Mouse (Mus musculus): ENCODE measurements around the gene Crim1.

GRCm38 (mm10) chr17:78208805-78209204, 8.8 kb downstream of the Crim1 start:
- no peak for TF ChIP-seq TAL1 (IDR thresholded peaks at IDR 0.05; ENCODE audit: low read length)
- no peak for TF ChIP-seq GATA1 (IDR thresholded peaks at IDR 0.05; ENCODE audit: low read length)

All from erythroblast, embryonic 14.5 days (primary cell).